Mouse (Mus musculus) spleen, adult 2 months (tissue): ENCODE data around the gene Stxbp2.

Experiments used
- CTCF ChIP-seq: fragments of 200-500 bp; IDR thresholded peaks from 2 replicates; pipeline ENCODE4 v1.5.1; 2011; ENCODE audit warnings: mild to moderate bottlenecking, inconsistent platforms; ENCODE audit not compliant: insufficient read depth, insufficient read length, insufficient replicate concordance; ENCODE audit errors: extremely low read depth
- POLR2A ChIP-seq: fragments of 200-500 bp; IDR thresholded peaks from 2 replicates; pipeline ENCODE4 v1.6.1; 2011; ENCODE audit warnings: low read depth, low read length, inconsistent platforms

DNA sequence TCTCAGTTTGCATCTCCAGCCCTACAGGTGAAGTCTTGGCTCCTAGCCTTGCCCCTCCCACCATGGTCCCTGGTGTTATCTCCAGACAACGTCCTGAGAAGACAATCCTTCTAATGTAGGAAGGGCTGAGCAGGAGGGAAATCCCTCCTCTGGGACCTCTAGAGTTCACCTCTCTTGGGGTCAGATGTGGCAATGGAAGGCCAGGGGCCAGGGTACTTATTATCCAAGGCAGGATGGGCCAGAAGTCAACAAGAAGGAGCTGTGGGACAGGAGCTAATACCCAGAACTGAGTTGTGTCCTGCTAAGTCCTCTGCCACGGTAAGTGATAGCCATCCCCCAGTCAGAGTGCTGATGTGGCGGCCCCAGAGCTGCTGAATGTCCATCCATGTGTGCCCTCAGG, 24.8 kb downstream of the Stxbp2 start, which contains the start of gene Retn:
- TF ChIP-seq CTCF (no peak), POLR2A (no peak)
